Mouse (Mus musculus) spleen, adult 2 months (tissue): ENCODE results near the gene Dusp18.

ENCODE experiments used
- CTCF ChIP-seq: fragments of 200-500 bp; IDR thresholded peaks from 2 replicates; pipeline ENCODE4 v1.5.1; 2011; ENCODE audit warnings: mild to moderate bottlenecking, inconsistent platforms; ENCODE audit not compliant: insufficient read depth, insufficient read length, insufficient replicate concordance; ENCODE audit errors: extremely low read depth
- POLR2A ChIP-seq: fragments of 200-500 bp; IDR thresholded peaks from 2 replicates; pipeline ENCODE4 v1.6.1; 2011; ENCODE audit warnings: low read depth, low read length, inconsistent platforms

DNA sequence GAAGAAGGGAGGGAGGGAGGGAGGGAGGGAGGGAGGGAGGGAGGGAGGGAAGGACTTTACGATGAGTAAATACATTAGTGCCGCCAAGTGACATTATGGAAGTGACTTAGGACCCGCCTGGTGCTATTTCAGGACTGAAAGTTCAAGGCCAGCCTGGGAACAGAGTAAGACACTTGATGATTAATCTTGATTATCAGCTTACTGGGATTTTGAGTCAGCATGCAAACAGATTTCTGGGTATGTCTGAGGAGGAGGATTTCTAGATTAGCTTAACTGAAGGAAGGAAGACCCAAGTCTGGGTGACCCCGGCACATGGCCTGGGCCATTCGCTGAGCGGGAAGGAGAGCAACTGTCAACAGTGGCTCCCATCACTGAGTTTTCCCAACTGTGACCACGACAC is 25.4 kb downstream of the Dusp18 start:
- no peak for TF ChIP-seq CTCF
- TF ChIP-seq POLR2A, result no peak
